Mouse (Mus musculus): ENCODE results near the gene Scrn1.

The Scrn1 gene

GRCm38 (mm10) chr6:54518758-54519157 lies 47.5 kb downstream of the Scrn1 start:
- no peak for DNase-seq

DNA sequence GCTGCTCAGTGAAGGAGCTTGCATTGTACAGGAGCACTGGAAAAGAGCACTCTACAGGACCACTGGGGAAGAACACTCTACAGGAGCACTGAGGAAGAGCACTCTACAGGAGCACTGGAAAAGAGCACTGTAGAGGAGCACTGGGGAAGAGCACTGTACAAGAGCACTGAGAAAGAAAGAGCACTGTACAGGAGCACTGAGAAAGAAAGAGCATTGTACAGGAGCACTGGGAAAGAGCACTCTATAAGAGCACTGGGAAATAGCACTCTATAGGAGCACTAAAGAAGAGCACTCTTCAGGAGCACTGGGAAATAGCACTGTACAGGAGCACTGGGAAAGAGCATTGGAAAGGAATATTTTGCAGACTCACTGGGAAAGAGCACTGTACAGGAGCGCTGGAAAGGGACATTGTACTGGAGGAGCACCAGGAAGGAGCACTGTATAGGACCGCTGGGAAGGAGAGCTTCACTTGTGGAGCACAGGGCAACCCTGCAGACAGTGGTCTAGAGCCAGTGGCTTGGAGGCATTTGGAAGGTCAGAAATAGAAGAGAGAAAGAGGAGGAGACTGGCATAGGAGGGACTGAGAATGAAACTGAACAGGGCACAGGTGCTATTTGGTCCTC lies 49.7 kb downstream of the Scrn1 start:
- no peak for DNase-seq

DNA sequence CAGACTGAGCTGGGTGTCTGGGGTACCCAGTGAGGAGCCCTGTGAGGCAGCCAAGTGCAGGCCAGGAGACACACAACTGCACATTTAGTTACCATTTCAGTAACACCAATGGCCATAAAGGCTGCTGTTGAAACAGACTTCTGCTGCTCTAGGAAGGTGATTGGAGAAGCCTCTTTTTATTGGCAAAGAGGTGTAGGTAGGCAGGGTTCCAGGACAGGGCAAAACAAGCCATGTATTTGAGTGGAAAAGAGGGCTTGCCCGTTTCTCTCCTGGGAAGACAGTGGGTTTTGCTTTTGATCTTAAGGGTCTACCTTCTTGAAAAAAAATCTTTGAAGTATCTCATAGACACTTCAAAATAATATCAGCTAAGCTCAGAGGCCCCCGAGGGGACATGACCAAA lies 54.0 kb downstream of the Scrn1 start:
- DNase-seq, result no peak

DNA sequence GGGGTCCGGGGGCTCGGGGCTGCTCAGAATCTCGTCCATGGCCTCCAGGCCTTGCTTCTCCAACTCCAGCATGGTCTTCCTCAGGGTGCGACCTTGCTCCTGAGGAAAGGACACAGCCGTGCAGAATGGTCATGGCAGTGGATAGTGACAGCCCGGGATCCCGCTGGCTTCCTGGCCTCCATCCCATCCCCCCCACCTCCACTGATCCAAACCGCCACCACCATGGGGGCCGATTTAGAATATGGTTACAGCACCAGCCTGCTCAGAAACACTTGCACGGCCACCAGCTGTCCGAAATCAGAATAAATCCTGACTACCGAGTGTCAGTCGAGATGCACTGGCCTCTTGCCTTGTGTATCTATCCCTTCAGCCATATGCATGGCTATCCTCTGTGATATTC lies 57.0 kb downstream of the Scrn1 start:
- DNase-seq, result no peak

- DNase-seq, result no peak
Observed at GRCm38 (mm10) chr6:54508256-54508793, 58.0 kb downstream of the Scrn1 start.

- DNase-seq, result no peak
Observed at GRCm38 (mm10) chr6:54507808-54508207, 58.5 kb downstream of the Scrn1 start.

DNA sequence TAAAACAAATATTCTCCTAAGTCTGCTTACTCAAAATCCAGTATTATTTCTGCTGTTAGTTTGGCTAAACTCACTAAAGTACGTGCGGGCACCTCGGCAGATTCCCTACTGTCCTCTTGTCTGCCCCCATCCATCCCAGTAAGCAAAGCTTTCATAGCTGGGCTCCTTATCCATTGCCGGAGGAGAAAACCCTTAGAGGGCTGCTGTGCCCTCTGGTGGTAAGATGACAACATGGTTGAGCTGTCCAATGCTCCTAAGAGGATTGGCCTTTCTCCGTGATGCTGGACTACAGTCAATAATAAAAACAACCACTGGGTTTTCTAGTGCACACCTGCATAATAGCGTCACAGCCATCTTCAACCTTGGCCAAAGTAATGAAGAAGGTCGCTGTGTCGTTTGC lies 59.3 kb downstream of the Scrn1 start:
- DNase-seq, result no peak

DNA sequence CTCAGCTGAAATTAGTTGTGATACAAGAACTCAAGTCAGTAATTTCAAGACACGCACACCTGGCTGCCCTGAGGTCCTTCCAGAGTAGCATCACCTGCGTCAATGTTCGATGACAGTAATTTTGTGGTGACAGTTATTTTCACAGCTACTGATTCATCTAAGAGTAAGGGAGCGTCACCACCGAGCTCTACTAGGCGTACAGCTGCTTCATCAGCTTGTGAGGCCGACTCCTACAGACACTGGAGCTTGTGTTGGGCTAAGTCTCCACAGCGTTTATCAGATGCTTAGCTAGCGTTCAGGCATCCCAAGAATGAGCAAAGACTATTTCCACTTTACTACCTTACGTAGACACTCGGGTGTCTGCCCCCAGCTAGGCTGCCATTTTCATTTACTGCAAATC lies 60.0 kb downstream of the Scrn1 start:
- DNase-seq, result no peak

DNA sequence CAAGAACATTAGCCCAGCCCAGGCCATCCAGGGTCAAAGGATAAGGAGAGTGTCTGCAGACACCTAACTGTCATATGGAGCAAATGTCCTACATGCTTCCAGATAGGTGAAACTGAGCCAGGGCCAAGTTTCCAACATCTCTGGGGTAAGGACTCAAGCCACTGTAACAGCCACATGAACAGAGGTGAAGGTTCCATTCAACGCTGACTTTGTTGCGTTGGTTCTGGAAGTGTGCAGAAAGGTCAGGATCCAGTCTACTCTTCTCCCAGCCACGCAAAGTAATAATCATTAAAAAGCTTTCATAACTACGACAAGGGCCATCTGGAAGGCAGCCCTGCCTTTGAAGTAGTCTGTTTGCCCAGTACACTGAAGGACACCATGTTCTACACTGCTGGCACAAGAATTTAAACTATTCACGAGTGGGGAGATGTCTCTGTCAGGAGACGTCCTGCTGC lies 63.6 kb downstream of the Scrn1 start:
- no peak for DNase-seq

GRCm38 (mm10) chr6:54496214-54496613 lies 70.1 kb downstream of the Scrn1 start:
- DNase-seq, result no peak

DNA sequence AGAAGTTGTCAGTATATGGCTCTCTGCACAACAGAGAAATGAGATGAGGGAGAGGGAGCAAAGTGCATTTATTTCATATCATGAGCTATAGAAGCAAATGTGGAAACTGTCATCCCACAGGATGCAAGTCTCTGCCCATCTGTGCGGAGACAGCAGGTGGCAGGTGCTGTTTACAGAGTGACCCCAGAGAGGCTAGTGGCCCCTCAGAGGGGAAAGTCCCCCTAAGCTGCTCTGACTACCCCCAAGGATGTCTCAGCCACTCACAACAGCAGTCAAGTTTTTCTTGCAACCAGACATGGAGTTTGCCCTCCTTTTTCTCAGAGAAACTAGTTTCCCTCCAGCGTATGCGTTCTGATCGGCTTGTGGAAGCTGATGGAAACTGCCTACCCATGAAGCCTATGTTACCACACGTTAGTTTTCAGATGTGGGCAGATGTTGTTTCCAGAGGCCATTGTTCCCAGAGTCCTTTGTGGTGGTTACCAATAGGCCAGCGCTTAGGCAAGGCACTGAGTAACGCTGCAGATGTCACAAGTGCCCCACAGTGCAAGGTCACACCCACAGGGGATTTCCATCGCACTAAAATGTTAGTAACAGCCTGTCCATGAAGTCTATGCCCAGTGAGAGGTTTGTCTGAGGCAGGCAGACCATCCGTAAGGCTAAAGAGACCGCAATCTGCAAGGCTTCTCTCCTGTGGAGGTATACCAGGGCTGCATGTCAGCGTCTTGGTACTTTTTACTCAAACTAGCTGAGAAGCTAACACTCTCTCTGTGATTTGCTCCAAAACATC lies 71.5 kb downstream of the Scrn1 start:
- DNase-seq, result no peak

DNA sequence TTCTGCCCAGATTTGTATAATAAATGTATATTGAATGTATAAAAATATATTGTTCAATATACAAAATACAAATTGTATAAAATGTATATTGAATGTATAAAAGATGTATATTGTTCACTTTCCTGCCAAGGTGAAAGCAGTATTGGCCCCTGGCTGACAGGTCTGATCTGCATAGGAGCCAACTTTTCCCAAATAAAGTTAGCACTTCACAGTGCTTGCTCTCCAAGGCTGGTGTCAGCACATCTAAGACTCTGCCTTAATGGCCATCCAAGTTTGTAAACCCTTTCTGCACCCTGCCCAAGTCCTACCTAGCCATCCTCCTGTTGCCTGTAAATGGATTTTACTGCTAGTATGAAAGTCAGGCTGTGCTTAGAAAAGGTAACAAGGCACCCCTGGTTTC lies 72.2 kb downstream of the Scrn1 start:
- DNase-seq, result no peak

DNA sequence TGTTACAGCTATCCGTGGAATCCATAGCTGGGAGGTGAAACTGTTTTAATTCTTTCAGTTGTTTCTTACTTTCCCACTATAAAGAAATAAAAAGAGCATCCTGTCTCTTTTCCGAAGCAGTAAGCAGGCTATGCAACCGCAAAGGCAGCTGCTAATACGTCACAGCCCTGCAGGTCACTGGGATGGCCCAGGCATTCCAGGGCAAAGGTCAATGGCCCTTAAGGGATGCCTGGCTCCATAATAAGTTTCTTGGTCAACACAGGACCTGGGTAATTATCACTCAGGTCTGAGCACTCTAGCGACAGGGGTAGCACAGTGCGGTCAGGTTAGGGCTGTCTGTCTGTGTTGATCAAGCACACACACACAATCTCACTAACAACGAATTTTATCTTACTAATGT lies 75.2 kb downstream of the Scrn1 start:
- DNase-seq, result no peak

DNA sequence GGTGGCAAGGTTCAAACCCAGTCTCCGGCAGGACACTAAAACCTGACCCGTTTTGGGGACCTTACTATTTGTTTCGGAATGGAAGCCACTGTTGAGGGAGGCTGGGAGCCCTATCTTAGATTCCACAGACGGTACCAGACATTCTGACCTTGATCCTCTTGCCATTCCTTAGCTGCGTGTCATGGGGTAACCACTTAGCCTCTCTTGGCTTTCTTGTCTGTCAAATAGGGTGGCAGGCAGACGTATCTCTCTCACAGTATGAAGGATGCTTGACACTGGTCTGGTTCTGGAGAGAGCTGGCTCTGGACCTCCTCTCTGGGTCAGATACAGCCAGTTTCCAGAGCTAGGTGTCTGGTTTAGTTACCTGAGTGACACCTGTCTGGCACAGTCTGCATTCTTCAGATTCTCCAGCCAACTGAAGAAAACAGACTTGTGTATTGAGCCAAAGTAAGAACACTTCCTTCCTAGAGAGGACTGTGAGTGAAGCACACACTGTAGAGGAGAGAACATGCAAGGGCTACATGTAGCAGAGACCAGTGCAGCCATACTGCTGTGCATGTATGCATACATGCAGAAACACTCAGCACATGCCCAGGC lies 80.2 kb downstream of the Scrn1 start:
- no peak for DNase-seq

DNA sequence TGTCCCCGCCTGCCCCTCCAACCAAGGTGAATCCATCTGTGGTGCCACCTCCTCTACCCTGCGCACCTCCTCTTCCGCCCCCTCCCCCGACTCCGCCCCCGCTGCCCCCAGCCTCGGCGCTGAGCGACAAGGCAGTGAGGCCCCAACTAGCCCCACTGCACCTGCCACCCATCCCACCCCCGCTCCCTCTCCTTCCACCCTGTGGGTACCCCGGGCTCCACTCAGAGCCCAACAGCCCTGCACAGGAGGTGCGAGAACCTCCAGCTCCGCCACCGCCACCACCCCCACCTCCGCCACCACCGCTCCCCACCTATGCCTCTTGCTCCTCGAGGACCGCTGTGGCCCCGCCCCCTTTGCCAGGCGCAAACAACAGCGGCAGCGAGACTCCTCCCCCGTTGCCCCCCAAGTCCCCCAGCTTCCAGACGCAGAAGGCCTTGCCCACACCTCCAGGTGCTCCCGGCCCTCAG lies 80.8 kb downstream of the Scrn1 start:
- no peak for DNase-seq

DNA sequence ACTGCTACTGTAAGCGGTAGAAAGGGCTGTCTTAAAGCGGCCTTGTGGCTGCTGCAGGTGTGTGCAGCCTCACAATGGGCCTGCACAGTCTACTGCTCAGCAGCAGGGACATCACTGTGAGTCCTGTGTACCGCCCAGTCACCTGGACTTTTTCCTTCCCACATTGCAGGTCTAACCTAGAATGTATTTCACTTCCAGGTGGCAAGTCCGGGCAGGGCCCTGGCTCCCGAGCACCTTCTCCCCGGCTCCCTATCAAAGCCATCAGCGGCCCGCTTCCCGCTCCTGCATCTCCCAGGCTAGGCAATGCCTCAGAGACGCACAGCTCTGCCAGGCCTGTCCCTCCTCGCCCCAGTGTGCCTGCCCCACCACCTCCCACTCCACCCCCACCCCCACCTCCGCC lies 81.3 kb downstream of the Scrn1 start:
- DNase-seq, result no peak

GRCm38 (mm10) chr6:54481390-54482112 lies 84.7 kb downstream of the Scrn1 start:
- no peak for DNase-seq

- DNase-seq, result no peak
Observed at GRCm38 (mm10) chr6:54478646-54479324, 87.5 kb downstream of the Scrn1 start.

DNA sequence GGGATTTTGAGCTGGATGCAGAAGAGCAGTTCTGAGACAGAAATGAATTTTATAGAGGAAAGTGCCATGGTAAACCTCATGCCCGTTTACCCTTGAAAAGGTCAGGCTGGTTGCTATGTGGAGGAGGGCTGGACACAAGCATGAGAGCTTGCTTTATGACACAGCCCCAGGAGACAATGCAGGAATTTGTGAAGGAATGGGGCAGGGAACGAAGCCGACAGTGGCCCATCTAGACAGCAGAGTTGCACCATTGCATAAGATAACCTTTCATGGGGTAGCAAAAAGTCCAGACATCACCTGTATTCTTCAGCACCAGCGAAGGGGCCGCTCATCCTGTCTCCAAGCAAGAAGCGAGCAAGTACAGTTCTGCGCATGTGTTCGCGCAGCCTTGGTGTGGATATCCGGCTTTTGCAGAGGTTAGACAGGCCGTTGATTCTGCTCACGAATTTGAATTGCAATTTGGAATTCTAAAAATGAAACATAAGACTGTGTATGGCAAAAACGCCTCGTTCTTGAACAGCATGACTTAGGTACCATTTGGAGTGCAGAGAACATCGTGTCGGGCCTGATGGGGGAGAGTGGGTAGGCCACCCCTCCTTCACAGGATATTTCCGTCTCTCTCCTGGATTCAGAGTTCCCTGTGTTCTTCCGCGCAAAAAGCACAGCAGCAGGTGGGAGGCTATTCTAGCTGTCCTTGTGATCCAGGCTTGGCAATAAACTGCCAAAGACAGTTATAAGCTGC lies 90.2 kb downstream of the Scrn1 start:
- DNase-seq, result peak; percentile 86

GRCm38 (mm10) chr6:54472846-54473715 lies 93.2 kb downstream of the Scrn1 start:
- DNase-seq, result no peak

DNA sequence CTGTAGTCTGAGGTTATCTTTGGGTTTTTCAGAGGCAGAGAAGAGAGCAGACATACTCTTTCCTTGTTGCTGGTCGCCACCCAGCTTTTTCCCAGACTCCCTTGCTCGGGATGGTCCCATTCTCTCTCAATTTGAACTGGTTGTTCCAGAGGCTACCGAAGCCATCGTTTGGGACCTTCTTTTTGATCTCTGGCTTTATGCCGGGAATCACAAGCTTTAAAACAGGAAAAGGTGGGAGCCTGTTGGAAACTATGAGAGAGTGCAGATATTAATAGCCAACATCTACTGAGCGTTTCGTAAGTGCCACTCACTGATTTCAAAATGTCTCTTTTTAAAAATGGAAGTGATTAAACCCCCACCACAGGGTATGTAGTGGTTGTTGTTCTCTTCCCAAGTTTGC lies 94.4 kb downstream of the Scrn1 start:
- no peak for DNase-seq

Data from layer of hippocampus, adult 9-11 months (tissue).